Mouse (Mus musculus): Measurements from ENCODE around the gene Kctd19. TPM values are rescaled to one million over a fixed set of nuclear protein-coding genes. Genes with fewer than 3 reads are reported as not detected.

Gene Kctd19
- not detected for polyA plus RNA-seq (2017; shearing (Covaris generic))

DNA sequence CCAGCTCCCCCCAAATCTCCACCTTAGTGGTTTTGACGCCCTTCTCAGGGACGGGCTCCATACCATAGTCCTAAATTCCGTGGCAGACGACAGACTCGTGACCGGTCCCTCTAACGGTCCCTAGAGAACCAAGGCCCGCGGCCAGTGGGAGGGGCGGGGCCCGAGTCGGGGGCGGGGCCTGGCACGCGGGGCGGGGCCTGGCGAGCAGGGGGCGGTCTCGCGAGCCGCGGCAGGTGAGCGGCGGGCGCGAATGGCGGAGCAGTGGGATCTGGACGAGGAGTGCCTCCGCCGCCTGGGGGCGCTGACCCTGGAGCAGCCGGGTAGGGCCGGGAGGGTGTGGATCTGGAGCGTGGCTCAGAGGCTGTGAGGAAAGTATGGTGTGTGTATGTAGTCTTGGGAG is at the start of gene Kctd19, which contains the start of gene Lrrc36:
TSS of gene Kctd19 (minus strand) at position 112 of the 400 bp plus-strand sequence.
TSS of gene Lrrc36 (plus strand) at position 181 of the 400 bp plus-strand sequence.

GRCm38 (mm10) chr8:105373032-105373431 is 40.3 kb downstream of the Kctd19 start, which contains the start of gene Plekhg4:
TSS of gene Plekhg4 (plus strand) at chr8:105373274.

DNA sequence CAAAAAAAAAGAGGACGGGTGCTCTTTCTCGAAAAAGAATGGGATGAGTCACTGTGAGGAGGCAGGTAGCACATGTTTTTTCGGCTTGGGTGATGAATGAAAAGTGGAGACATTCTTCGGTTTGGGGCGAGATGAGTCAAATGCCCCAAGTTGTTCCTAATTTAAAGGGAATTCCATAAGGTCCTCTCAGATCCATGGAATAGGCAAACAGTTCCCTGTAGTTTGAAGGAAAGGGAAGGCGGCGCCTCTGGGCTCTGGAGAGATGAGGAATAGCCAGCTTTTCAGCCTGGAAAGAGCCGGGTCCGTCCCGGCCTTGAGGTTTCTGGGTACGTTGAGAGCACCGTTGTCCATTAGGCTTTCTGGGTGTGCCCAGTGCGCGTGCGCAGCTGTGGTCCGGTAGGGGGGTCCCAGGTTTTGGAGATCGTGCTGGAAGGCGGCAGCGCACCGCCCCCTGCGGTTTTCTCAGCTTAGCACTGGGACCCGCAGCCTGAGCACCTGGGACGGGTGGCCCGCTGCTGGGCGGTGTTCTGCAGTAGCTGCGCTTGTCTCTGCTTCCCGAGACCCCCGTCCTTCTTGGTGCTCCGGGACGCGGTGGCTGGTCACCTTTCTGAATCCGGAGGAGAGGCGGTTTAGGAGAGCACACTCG is 64.7 kb downstream of the Kctd19 start, which contains the start of gene Slc9a5:
TSS of gene Slc9a5 (plus strand) at position 394 of the 646 bp plus-strand sequence.

DNA sequence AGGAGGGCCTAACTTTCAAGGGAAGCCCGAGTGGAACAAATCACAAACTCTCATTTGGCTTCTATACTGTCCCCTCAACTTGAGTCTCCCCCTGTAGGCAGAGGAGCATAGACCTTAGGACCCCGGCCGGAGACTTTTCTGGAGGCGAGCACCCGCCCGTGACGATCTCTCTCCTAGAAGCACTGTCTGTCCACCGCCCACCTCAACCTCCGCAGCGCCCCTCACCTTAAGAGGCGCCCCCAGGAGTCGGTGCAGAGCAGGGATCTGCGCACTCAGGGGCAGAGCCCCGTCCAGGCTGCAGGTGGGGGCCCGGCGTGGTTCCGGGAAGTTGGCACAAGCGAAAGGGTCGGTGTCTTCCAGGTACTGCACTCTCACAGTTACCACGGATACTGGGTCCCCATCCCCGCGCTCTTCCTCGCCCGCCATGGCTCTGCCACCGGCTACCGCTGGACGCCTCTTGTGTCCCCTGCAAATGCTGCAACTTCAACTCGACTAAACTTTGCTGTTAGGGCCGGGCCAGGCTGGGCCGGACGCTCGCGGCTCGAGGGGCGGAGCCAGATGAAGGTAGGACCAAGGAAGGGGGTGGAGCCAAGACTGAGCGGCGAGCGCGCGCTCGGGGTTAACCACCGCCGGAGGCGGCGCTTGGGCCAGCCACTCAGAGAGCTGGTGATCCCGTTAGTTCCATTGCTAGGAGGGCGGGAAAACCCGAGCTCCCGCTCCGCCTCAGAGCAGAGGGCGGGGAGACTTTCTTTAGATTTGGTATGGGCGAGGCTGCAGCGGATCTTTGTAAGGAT is 65.7 kb downstream of the Kctd19 start, which contains the start of gene Fhod1:
TSS of gene Fhod1 (minus strand) at position 526 of the 794 bp plus-strand sequence.

Other genes starting within 250 kb of the Kctd19 start
- gene Cbfb, start 242.8 kb downstream of the Kctd19 start, polyA plus RNA-seq (2017; shearing (Covaris generic)), result 89.9 TPM
- 29.6 TPM for gene D230025D16Rik, start 188.4 kb downstream of the Kctd19 start, polyA plus RNA-seq (2017; shearing (Covaris generic))
- 0.55 TPM for gene B3gnt9, start 158.3 kb downstream of the Kctd19 start, polyA plus RNA-seq (2017; shearing (Covaris generic))
- 40.0 TPM for gene Tradd, start 148.9 kb downstream of the Kctd19 start, polyA plus RNA-seq (2017; shearing (Covaris generic))
- 9.9 TPM for gene Fbxl8, start 148.9 kb downstream of the Kctd19 start, polyA plus RNA-seq (2017; shearing (Covaris generic))
- gene Hsf4, start 143.7 kb downstream of the Kctd19 start, polyA plus RNA-seq (2017; shearing (Covaris generic)), result not detected
- not detected for gene Nol3, start 137.4 kb downstream of the Kctd19 start, polyA plus RNA-seq (2017; shearing (Covaris generic))
- gene 4931428F04Rik, start 123.6 kb downstream of the Kctd19 start, polyA plus RNA-seq (2017; shearing (Covaris generic)), result 2.1 TPM
- gene Exoc3l, start 117.4 kb downstream of the Kctd19 start, polyA plus RNA-seq (2017; shearing (Covaris generic)), result 1.8 TPM
- gene E2f4, start 115.8 kb downstream of the Kctd19 start, polyA plus RNA-seq (2017; shearing (Covaris generic)), result 112 TPM
- gene Elmo3, start 107.9 kb downstream of the Kctd19 start, polyA plus RNA-seq (2017; shearing (Covaris generic)), result 4.2 TPM
- 1.9 TPM for gene Lrrc29, start 87.2 kb downstream of the Kctd19 start, polyA plus RNA-seq (2017; shearing (Covaris generic))
- gene Tmem208, start 87.1 kb downstream of the Kctd19 start, polyA plus RNA-seq (2017; shearing (Covaris generic)), result 62.3 TPM
- 1.6 TPM for gene Fhod1, start 65.5 kb downstream of the Kctd19 start, polyA plus RNA-seq (2017; shearing (Covaris generic))
- gene Slc9a5, start 64.7 kb downstream of the Kctd19 start, polyA plus RNA-seq (2017; shearing (Covaris generic)), result 0.11 TPM
- not detected for gene Plekhg4, start 40.2 kb downstream of the Kctd19 start, polyA plus RNA-seq (2017; shearing (Covaris generic))
- not detected for gene Lrrc36, start 69 bp upstream of the Kctd19 start, polyA plus RNA-seq (2017; shearing (Covaris generic))
- not detected for gene Tppp3, start 58.0 kb upstream of the Kctd19 start, polyA plus RNA-seq (2017; shearing (Covaris generic))
- gene Zdhhc1, start 83.4 kb upstream of the Kctd19 start, polyA plus RNA-seq (2017; shearing (Covaris generic)), result 4.9 TPM
- gene Hsd11b2, start 105.3 kb upstream of the Kctd19 start, polyA plus RNA-seq (2017; shearing (Covaris generic)), result 0.19 TPM
- gene Atp6v0d1, start 152.5 kb upstream of the Kctd19 start, polyA plus RNA-seq (2017; shearing (Covaris generic)), result 92.5 TPM
- 20.5 TPM for gene Ripor1, start 191.8 kb upstream of the Kctd19 start, polyA plus RNA-seq (2017; shearing (Covaris generic))
- gene Ctcf, start 223.1 kb upstream of the Kctd19 start, polyA plus RNA-seq (2017; shearing (Covaris generic)), result 194 TPM
- gene Agrp, start 223.9 kb upstream of the Kctd19 start, polyA plus RNA-seq (2017; shearing (Covaris generic)), result not detected

Measured in naive thymus-derived CD4-positive, alpha-beta T cell, adult 5 months (primary cell).